Mouse (Mus musculus): ENCODE measurements around the gene Xrcc5. TPM values are rescaled to one million over a fixed set of nuclear protein-coding genes. Genes with fewer than 3 reads are reported as not detected.

The Xrcc5 gene
- polyA plus RNA-seq, 1 experiment = 3.7 TPM

GRCm38 (mm10) chr1:72383651-72384050 is 76.4 kb downstream of the Xrcc5 start:
- Histone ChIP-seq H3K4me1 (ENCODE audit: control insufficient read depth, insufficient read depth, low read length) (no peaks in the 10 kb centered on the region), H3K27me3 (ENCODE audit: control insufficient read depth, insufficient read depth, low read length) (no peaks in the 10 kb centered on the region), H3K27ac (ENCODE audit: control insufficient read depth, insufficient read depth, low read depth, low read length) (no peak overlapping the region), H3K36me3 (ENCODE audit: control insufficient read depth, insufficient read depth, low read length) (no peaks in the 10 kb centered on the region), H3K4me3 (ENCODE audit: control insufficient read depth, low read depth, low read length) (no peak overlapping the region)
- no peak for TF ChIP-seq CTCF (IDR thresholded peaks at IDR 0.05; ENCODE audit: control insufficient read depth, insufficient read depth, insufficient replicate concordance, low read depth, low read length)
- no peak for TF ChIP-seq POLR2A (IDR thresholded peaks at IDR 0.05; ENCODE audit: control insufficient read depth, low read depth, low read length)

GRCm38 (mm10) chr1:72390420-72390819 is 83.2 kb downstream of the Xrcc5 start:
- TF ChIP-seq CTCF (IDR thresholded peaks at IDR 0.05; ENCODE audit: control insufficient read depth, insufficient read depth, insufficient replicate concordance, low read depth, low read length) (no peak), POLR2A (IDR thresholded peaks at IDR 0.05; ENCODE audit: control insufficient read depth, low read depth, low read length) (no peak)
- Histone ChIP-seq H3K27ac (ENCODE audit: control insufficient read depth, insufficient read depth, low read depth, low read length) (no peak overlapping the region), H3K4me3 (ENCODE audit: control insufficient read depth, low read depth, low read length) (no peak overlapping the region), H3K27me3 (ENCODE audit: control insufficient read depth, insufficient read depth, low read length) (no peaks in the 10 kb centered on the region), H3K36me3 (ENCODE audit: control insufficient read depth, insufficient read depth, low read length) (no peaks in the 10 kb centered on the region), H3K4me1 (ENCODE audit: control insufficient read depth, insufficient read depth, low read length) (no peaks in the 10 kb centered on the region)

- no peak overlapping the region for H3K4me3 ChIP-seq (ENCODE audit: control insufficient read depth, low read depth, low read length)
- TF ChIP-seq POLR2A (IDR thresholded peaks at IDR 0.05; ENCODE audit: control insufficient read depth, low read depth, low read length) (no peak), CTCF (IDR thresholded peaks at IDR 0.05; ENCODE audit: control insufficient read depth, insufficient read depth, insufficient replicate concordance, low read depth, low read length) (no peak)
- H3K4me1 ChIP-seq (ENCODE audit: control insufficient read depth, insufficient read depth, low read length) = no peaks in the 10 kb centered on the region
- H3K27me3 ChIP-seq (ENCODE audit: control insufficient read depth, insufficient read depth, low read length) = no peaks in the 10 kb centered on the region
- H3K27ac ChIP-seq (ENCODE audit: control insufficient read depth, insufficient read depth, low read depth, low read length) = no peak overlapping the region
- H3K36me3 ChIP-seq (ENCODE audit: control insufficient read depth, insufficient read depth, low read length) = no peaks in the 10 kb centered on the region
These were observed 92.6 kb downstream of the Xrcc5 start for GRCm38 (mm10) chr1:72399720-72400401.

- H3K27me3 ChIP-seq (ENCODE audit: control insufficient read depth, insufficient read depth, low read length) = no peaks in the 10 kb centered on the region
- no peak overlapping the region for H3K4me3 ChIP-seq (ENCODE audit: control insufficient read depth, low read depth, low read length)
- TF ChIP-seq POLR2A (IDR thresholded peaks at IDR 0.05; ENCODE audit: control insufficient read depth, low read depth, low read length) (no peak), CTCF (IDR thresholded peaks at IDR 0.05; ENCODE audit: control insufficient read depth, insufficient read depth, insufficient replicate concordance, low read depth, low read length) (no peak)
- no peaks in the 10 kb centered on the region for H3K36me3 ChIP-seq (ENCODE audit: control insufficient read depth, insufficient read depth, low read length)
- H3K27ac ChIP-seq (ENCODE audit: control insufficient read depth, insufficient read depth, low read depth, low read length) = no peak overlapping the region
- H3K4me1 ChIP-seq (ENCODE audit: control insufficient read depth, insufficient read depth, low read length) = no peaks in the 10 kb centered on the region; the same call in 1 of the 2 replicates
These were observed 93.4 kb downstream of the Xrcc5 start for GRCm38 (mm10) chr1:72400616-72401015.

- H3K27ac ChIP-seq (ENCODE audit: control insufficient read depth, insufficient read depth, low read depth, low read length) = no peak overlapping the region
- no peak for TF ChIP-seq POLR2A (IDR thresholded peaks at IDR 0.05; ENCODE audit: control insufficient read depth, low read depth, low read length)
- TF ChIP-seq CTCF (IDR thresholded peaks at IDR 0.05; ENCODE audit: control insufficient read depth, insufficient read depth, insufficient replicate concordance, low read depth, low read length) = no peak
- no peaks in the 10 kb centered on the region for H3K27me3 ChIP-seq (ENCODE audit: control insufficient read depth, insufficient read depth, low read length)
- no peaks in the 10 kb centered on the region for H3K36me3 ChIP-seq (ENCODE audit: control insufficient read depth, insufficient read depth, low read length)
- H3K4me1 ChIP-seq (ENCODE audit: control insufficient read depth, insufficient read depth, low read length) = peaks cover 3% of the 10 kb centered on the region
- H3K4me3 ChIP-seq (ENCODE audit: control insufficient read depth, low read depth, low read length) = no peak overlapping the region
These were observed 94.3 kb downstream of the Xrcc5 start for GRCm38 (mm10) chr1:72401331-72402069.

GRCm38 (mm10) chr1:72406505-72407079 is 99.4 kb downstream of the Xrcc5 start:
- no peaks in the 10 kb centered on the region for H3K27me3 ChIP-seq (ENCODE audit: control insufficient read depth, insufficient read depth, low read length)
- H3K4me3 ChIP-seq (ENCODE audit: control insufficient read depth, low read depth, low read length) = no peak overlapping the region
- no peak overlapping the region for H3K27ac ChIP-seq (ENCODE audit: control insufficient read depth, insufficient read depth, low read depth, low read length)
- H3K36me3 ChIP-seq (ENCODE audit: control insufficient read depth, insufficient read depth, low read length) = no peaks in the 10 kb centered on the region
- H3K4me1 ChIP-seq (ENCODE audit: control insufficient read depth, insufficient read depth, low read length) = peaks cover 5% of the 10 kb centered on the region
- TF ChIP-seq CTCF (IDR thresholded peaks at IDR 0.05; ENCODE audit: control insufficient read depth, insufficient read depth, insufficient replicate concordance, low read depth, low read length) = no peak
- TF ChIP-seq POLR2A (IDR thresholded peaks at IDR 0.05; ENCODE audit: control insufficient read depth, low read depth, low read length) = no peak

- no peak overlapping the region for H3K27ac ChIP-seq (ENCODE audit: control insufficient read depth, insufficient read depth, low read depth, low read length)
- H3K4me1 ChIP-seq (ENCODE audit: control insufficient read depth, insufficient read depth, low read length) = peaks cover 5% of the 10 kb centered on the region
- no peak overlapping the region for H3K4me3 ChIP-seq (ENCODE audit: control insufficient read depth, low read depth, low read length)
- no peak for TF ChIP-seq POLR2A (IDR thresholded peaks at IDR 0.05; ENCODE audit: control insufficient read depth, low read depth, low read length)
- no peak for TF ChIP-seq CTCF (IDR thresholded peaks at IDR 0.05; ENCODE audit: control insufficient read depth, insufficient read depth, insufficient replicate concordance, low read depth, low read length)
- no peaks in the 10 kb centered on the region for H3K36me3 ChIP-seq (ENCODE audit: control insufficient read depth, insufficient read depth, low read length)
- H3K27me3 ChIP-seq (ENCODE audit: control insufficient read depth, insufficient read depth, low read length) = no peaks in the 10 kb centered on the region
These were observed 102.7 kb downstream of the Xrcc5 start for GRCm38 (mm10) chr1:72409936-72410335.

All from testis, adult 2 months (tissue).